ENCODE assay signal across 10 mouse cellular contexts in genomic region chr11:19138423-19138822, GRCm38 (mm10).
DNase-seq lines count a peak whose midpoint lies in the region; ATAC-seq lines count a peak whose summit lies in the region.
"Had no signal": no experiment of that assay in that cellular context is flagged by ENCODE, and none has a peak within 500 bp of the region (broad histone marks: within the 10 kb centered on the region; RNA-seq: fewer than 3 reads in every experiment).

No protein-coding gene starts in this region.

- H3K9ac ChIP-seq in heart, embryonic 12.5 days = no peak overlapping the region

- no peak overlapping the region for H3K27ac ChIP-seq in heart, embryonic 12.5 days (ENCODE audit: poor library complexity, severe bottlenecking)

- H3K27me3 ChIP-seq in heart, embryonic 12.5 days (replicated peaks) = no peaks in the 10 kb centered on the region
- H3K27me3 ChIP-seq: megakaryocyte, embryonic 14.5 days had no signal

- no peak overlapping the region for H3K4me3 ChIP-seq in heart, embryonic 12.5 days
- H3K4me3 ChIP-seq: erythroblast, embryonic 14.5 days; megakaryocyte, embryonic 14.5 days had no signal

- H3K9me3 ChIP-seq in heart, embryonic 12.5 days (replicated peaks) = no peaks in the 10 kb centered on the region
- H3K9me3 ChIP-seq: megakaryocyte, embryonic 14.5 days had no signal

- no peak for ATAC-seq in heart, embryonic 12.5 days (ENCODE audit: insufficient number of reproducible peaks, low FRiP score)
- ATAC-seq in erythroid progenitor cell, adult 5-6 weeks (replicated peaks; ENCODE audit: low FRiP score, poor library complexity, severe bottlenecking) = no peak

- H3K4me1 ChIP-seq in heart, embryonic 12.5 days (replicated peaks) = 0 out of 2 replicates have a peak, but pooled peaks cover 5% of the 10 kb centered on the region
- H3K4me1 ChIP-seq: megakaryocyte, embryonic 14.5 days had no signal

- no peaks in the 10 kb centered on the region for H3K36me3 ChIP-seq in heart, embryonic 12.5 days

- 81% methylated on average over 5 of the region's 5 CpGs for WGBS in heart, embryonic 12.5 days

- peak; percentile 88 to 89 for DNase-seq in heart, adult 18-20 months
- peak; percentile 80 for DNase-seq in Muller cell, postnatal 12 days (ENCODE audit: inconsistent ontology term)
- DNase-seq in gastrocnemius, adult 8-10 months (ENCODE audit: low spot score in 2 of 2) = peak; percentile 61 to 71
- DNase-seq in kidney, postnatal 25 days = peak; percentile 63 to 72
- DNase-seq in retina, embryonic 14.5 days (ENCODE audit: low spot score) = peak; percentile 67
- no peak for DNase-seq in right cerebral cortex, postnatal 14 days

- no peak overlapping the region for H3K4me2 ChIP-seq in heart, embryonic 12.5 days
